Mouse (Mus musculus): ENCODE data around the gene Tnnt2. TPM values are rescaled to one million over a fixed set of nuclear protein-coding genes. Genes with fewer than 3 reads are reported as not detected.

Gene Tnnt2
- polyA plus RNA-seq, 1 experiment from 2014 or later, result 0.63 TPM

- H3K36me3 ChIP-seq (ENCODE audit: control insufficient read depth, insufficient read depth), result no peaks in the 10 kb centered on the region
- no peak overlapping the region for H3K9ac ChIP-seq (replicated peaks; ENCODE audit: low read depth, low read length)
- no peaks in the 10 kb centered on the region for H3K9me3 ChIP-seq (ENCODE audit: control insufficient read depth, low read length)
- H3K4me2 ChIP-seq (ENCODE audit: low read length), result no peak overlapping the region
- H3K4me3 ChIP-seq (replicated peaks; ENCODE audit: low read length), result no peak overlapping the region
- H3K27ac ChIP-seq (ENCODE audit: low read length), result no peak overlapping the region
- 83% methylated on average over 4 of the region's 4 CpGs for WGBS
- ATAC-seq, result no peak
- no peaks in the 10 kb centered on the region for H3K27me3 ChIP-seq (replicated peaks; ENCODE audit: control insufficient read depth, insufficient read depth, low read length)
- no peaks in the 10 kb centered on the region for H3K4me1 ChIP-seq (replicated peaks; ENCODE audit: control insufficient read depth, insufficient read depth, low read length)
Observed at GRCm38 (mm10) chr1:135838626-135839025, 2.5 kb downstream of the Tnnt2 start.

GRCm38 (mm10) chr1:135839065-135839464 lies 2.9 kb downstream of the Tnnt2 start:
- no peaks in the 10 kb centered on the region for H3K9me3 ChIP-seq (ENCODE audit: control insufficient read depth, low read length)
- no peaks in the 10 kb centered on the region for H3K4me1 ChIP-seq (replicated peaks; ENCODE audit: control insufficient read depth, insufficient read depth, low read length)
- ATAC-seq, result no peak
- no peaks in the 10 kb centered on the region for H3K27me3 ChIP-seq (replicated peaks; ENCODE audit: control insufficient read depth, insufficient read depth, low read length)
- no peaks in the 10 kb centered on the region for H3K36me3 ChIP-seq (ENCODE audit: control insufficient read depth, insufficient read depth)
- H3K4me3 ChIP-seq (replicated peaks; ENCODE audit: low read length), result no peak overlapping the region
- H3K9ac ChIP-seq (replicated peaks; ENCODE audit: low read depth, low read length), result no peak overlapping the region
- 89% methylated on average over 6 of the region's 6 CpGs for WGBS
- no peak overlapping the region for H3K4me2 ChIP-seq (ENCODE audit: low read length)
- H3K27ac ChIP-seq (ENCODE audit: low read length), result no peak overlapping the region

DNA sequence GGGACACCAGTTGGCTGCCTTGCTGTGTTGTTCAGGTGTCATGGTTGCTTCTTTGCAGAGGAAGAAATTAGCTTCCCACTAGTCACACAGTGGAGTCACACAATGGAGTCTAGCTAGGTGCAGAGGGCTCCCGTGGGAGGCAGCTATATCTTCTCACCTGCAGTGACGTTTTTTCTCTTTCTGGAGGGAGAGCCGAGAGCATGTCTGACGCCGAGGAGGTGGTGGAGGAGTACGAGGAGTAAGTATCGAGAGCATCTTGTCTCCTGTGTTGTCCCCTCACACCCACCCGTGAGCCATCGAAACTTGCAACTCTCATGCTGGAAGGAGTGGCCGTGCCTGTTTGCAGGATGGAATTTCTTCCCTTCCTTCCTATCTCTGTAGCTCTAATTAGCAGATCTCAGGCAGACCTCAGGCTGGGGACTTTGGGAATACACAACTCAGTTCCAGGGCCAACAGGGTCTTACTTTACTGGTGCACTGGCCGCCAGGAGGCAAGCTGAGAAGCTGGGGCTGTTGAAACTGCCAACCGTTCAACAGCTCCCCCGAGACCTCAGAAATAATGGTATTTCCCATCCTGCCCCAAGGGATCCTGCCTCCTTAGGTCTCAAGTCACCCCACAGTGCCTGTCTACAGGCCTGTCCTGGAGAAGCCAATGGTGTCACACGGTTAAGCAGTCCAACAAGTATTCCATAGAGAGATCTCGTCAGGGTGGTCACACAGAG lies 4.7 kb downstream of the Tnnt2 start:
- H3K36me3 ChIP-seq (ENCODE audit: control insufficient read depth, insufficient read depth), result no peaks in the 10 kb centered on the region

DNA sequence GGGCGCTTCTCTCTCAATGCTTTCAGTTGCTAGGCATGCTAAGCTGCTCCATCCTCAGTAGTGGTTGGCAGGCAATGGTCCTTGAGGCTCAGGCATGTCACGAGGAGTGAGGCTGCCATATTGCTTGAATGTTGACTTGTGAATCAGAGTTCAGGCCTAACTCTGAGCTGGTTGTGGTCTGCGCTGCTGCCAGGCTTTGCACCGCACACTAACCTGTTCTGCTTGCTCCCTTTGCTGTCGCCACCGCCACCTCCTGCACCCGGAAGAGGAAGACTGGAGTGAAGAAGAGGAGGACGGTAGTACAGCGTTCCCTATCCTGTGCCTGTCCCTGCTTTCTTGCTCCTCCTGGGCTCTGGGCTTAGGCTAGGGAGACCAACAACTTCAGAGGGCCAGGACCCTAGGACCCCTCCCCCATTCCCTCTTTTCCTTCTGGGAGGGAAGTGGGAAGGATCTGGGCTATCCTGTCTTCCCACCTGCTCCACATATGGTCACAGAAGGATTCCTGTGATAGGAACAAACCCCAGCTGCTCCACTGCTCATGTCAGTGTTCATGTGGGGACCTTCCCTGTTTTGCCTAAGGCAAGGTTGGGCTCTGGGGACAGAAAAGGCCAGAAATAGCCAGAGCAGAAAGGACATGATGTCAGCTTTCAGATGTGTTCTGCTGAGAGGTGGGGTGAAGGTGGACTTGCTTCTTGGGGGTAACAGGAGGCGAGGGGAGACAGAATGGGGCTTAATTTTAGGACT lies 7.5 kb downstream of the Tnnt2 start:
- H3K27ac ChIP-seq (ENCODE audit: low read length), result no peak overlapping the region
- no peak overlapping the region for H3K4me3 ChIP-seq (replicated peaks; ENCODE audit: low read length)
- no peak overlapping the region for H3K9ac ChIP-seq (replicated peaks; ENCODE audit: low read depth, low read length)
- ATAC-seq, result no peak
- H3K4me1 ChIP-seq (replicated peaks; ENCODE audit: control insufficient read depth, insufficient read depth, low read length), result no peaks in the 10 kb centered on the region
- WGBS, result 91% methylated on average over 10 of the region's 10 CpGs
- H3K36me3 ChIP-seq (ENCODE audit: control insufficient read depth, insufficient read depth), result no peaks in the 10 kb centered on the region
- no peak overlapping the region for H3K4me2 ChIP-seq (ENCODE audit: low read length)
- H3K27me3 ChIP-seq (replicated peaks; ENCODE audit: control insufficient read depth, insufficient read depth, low read length), result no peaks in the 10 kb centered on the region
- no peaks in the 10 kb centered on the region for H3K9me3 ChIP-seq (ENCODE audit: control insufficient read depth, low read length)

More for the DNA sequence above, 4.7 kb downstream of the Tnnt2 start:
- 74% methylated on average over 15 of the region's 15 CpGs for WGBS
- Histone ChIP-seq H3K27me3 (replicated peaks; ENCODE audit: control insufficient read depth, insufficient read depth, low read length) (no peaks in the 10 kb centered on the region), H3K9ac (replicated peaks; ENCODE audit: low read depth, low read length) (no peak overlapping the region), H3K4me3 (replicated peaks; ENCODE audit: low read length) (no peak overlapping the region), H3K4me1 (replicated peaks; ENCODE audit: control insufficient read depth, insufficient read depth, low read length) (no peaks in the 10 kb centered on the region), H3K4me2 (ENCODE audit: low read length) (no peak overlapping the region), H3K9me3 (ENCODE audit: control insufficient read depth, low read length) (no peaks in the 10 kb centered on the region), H3K27ac (ENCODE audit: low read length) (no peak overlapping the region)
- ATAC-seq, result no peak

GRCm38 (mm10) chr1:135844481-135844880 lies 8.3 kb downstream of the Tnnt2 start:
- no peak overlapping the region for H3K27ac ChIP-seq (ENCODE audit: low read length)
- H3K4me2 ChIP-seq (ENCODE audit: low read length), result no peak overlapping the region
- WGBS, result 88% methylated on average over 6 of the region's 6 CpGs
- H3K4me3 ChIP-seq (replicated peaks; ENCODE audit: low read length), result no peak overlapping the region
- no peaks in the 10 kb centered on the region for H3K27me3 ChIP-seq (replicated peaks; ENCODE audit: control insufficient read depth, insufficient read depth, low read length)
- ATAC-seq, result no peak
- no peaks in the 10 kb centered on the region for H3K9me3 ChIP-seq (ENCODE audit: control insufficient read depth, low read length)
- H3K9ac ChIP-seq (replicated peaks; ENCODE audit: low read depth, low read length), result no peak overlapping the region
- H3K36me3 ChIP-seq (ENCODE audit: control insufficient read depth, insufficient read depth), result no peaks in the 10 kb centered on the region
- no peaks in the 10 kb centered on the region for H3K4me1 ChIP-seq (replicated peaks; ENCODE audit: control insufficient read depth, insufficient read depth, low read length)

DNA sequence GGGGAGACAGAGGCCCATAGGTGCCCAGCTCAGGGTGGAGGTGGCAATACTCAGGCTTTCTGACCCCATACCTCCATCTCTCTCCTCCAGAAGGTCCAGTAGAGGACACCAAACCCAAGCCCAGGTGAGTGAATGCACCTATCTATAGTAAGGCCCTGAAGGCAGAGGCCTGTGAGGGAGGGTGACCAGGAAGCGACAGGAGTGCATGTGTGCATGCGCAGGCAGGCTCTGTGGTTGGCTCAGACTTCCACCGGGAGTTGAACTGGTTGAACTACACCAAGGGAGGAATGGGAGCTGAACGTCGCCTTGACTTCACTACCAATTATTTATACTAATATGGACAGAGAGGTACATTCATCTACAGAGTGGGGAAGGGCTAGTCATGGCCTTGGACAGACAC lies 10.5 kb downstream of the Tnnt2 start:
- no peaks in the 10 kb centered on the region for H3K27me3 ChIP-seq (replicated peaks; ENCODE audit: control insufficient read depth, insufficient read depth, low read length)
- H3K9me3 ChIP-seq (ENCODE audit: control insufficient read depth, low read length), result no peaks in the 10 kb centered on the region
- H3K36me3 ChIP-seq (ENCODE audit: control insufficient read depth, insufficient read depth), result no peaks in the 10 kb centered on the region
- no peak overlapping the region for H3K4me2 ChIP-seq (ENCODE audit: low read length)
- H3K4me1 ChIP-seq (replicated peaks; ENCODE audit: control insufficient read depth, insufficient read depth, low read length), result no peaks in the 10 kb centered on the region
- no peak for ATAC-seq
- 84% methylated on average over 5 of the region's 5 CpGs for WGBS
- no peak overlapping the region for H3K27ac ChIP-seq (ENCODE audit: low read length)
- H3K4me3 ChIP-seq (replicated peaks; ENCODE audit: low read length), result no peak overlapping the region
- H3K9ac ChIP-seq (replicated peaks; ENCODE audit: low read depth, low read length), result no peak overlapping the region

DNA sequence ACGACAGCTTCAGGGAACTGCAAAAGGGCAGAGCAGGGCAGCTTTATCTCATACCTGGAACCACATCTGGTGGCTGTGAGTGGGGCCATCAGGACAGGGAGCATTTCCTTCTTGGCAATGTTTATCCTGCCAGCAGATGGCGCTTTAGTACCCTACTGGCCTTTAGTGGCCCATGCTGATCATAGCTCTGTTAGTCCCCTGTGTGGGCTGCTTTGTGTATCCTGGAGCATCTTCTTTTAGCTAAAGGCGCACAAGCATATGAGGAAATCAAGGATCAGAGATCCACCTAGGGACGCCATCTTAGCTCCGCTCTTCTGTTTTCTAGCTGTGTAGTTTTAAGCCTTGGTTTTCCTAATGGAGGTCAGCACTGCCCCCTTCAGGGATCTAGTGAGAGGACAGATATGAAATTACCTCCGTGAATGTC lies 11.0 kb downstream of the Tnnt2 start:
- ATAC-seq, result no peak
- H3K27ac ChIP-seq (ENCODE audit: low read length), result no peak overlapping the region
- H3K4me1 ChIP-seq (replicated peaks; ENCODE audit: control insufficient read depth, insufficient read depth, low read length), result peaks cover 2% of the 10 kb centered on the region; the same call in 1 of the 2 replicates
- no peak overlapping the region for H3K4me2 ChIP-seq (ENCODE audit: low read length)
- 28% methylated on average over 6 of the region's 6 CpGs for WGBS
- H3K27me3 ChIP-seq (replicated peaks; ENCODE audit: control insufficient read depth, insufficient read depth, low read length), result no peaks in the 10 kb centered on the region
- no peaks in the 10 kb centered on the region for H3K36me3 ChIP-seq (ENCODE audit: control insufficient read depth, insufficient read depth)
- no peak overlapping the region for H3K9ac ChIP-seq (replicated peaks; ENCODE audit: low read depth, low read length)
- H3K4me3 ChIP-seq (replicated peaks; ENCODE audit: low read length), result no peak overlapping the region
- H3K9me3 ChIP-seq (ENCODE audit: control insufficient read depth, low read length), result no peaks in the 10 kb centered on the region

DNA sequence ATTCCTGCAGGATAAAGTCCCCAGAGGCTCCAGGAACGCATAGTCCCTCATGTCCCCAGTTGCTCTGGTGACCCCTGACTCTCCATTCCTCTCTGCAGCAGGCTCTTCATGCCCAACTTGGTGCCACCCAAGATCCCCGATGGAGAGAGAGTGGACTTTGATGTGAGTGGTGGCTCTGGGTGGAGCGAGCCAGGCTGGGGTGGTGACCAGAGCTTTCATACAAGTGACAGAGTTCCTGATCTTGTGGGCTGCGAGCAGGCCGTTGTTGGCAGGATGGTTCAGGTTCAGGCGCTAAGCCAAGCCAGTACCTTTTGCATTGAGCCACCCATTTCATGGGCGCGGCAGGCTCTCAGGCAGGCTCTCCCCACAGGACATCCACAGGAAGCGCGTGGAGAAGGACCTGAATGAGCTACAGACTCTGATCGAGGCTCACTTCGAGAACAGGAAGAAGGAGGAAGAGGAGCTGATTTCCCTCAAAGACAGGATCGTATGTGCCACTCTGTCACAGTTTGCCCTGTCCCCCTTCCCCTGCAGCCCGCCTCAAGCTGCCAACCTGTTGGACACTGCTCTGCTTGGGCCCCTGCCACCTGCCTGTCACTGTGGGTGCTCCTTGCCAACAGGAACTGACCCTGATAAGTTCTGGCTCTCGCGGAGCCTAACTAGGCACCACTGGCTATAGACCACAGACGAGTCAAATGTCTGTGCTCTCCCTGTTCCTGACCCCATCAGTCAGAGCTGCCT lies 11.6 kb downstream of the Tnnt2 start:
- Histone ChIP-seq H3K27me3 (replicated peaks; ENCODE audit: control insufficient read depth, insufficient read depth, low read length) (no peaks in the 10 kb centered on the region), H3K9me3 (ENCODE audit: control insufficient read depth, low read length) (no peaks in the 10 kb centered on the region), H3K4me3 (replicated peaks; ENCODE audit: low read length) (no peak overlapping the region), H3K9ac (replicated peaks; ENCODE audit: low read depth, low read length) (no peak overlapping the region), H3K4me2 (ENCODE audit: low read length) (no peak overlapping the region), H3K27ac (ENCODE audit: low read length) (no peak overlapping the region), H3K4me1 (replicated peaks; ENCODE audit: control insufficient read depth, insufficient read depth, low read length) (peaks cover 4% of the 10 kb centered on the region; the same call in 1 of the 2 replicates), H3K36me3 (ENCODE audit: control insufficient read depth, insufficient read depth) (no peaks in the 10 kb centered on the region)
- no peak for ATAC-seq
- WGBS, result 80% methylated on average over 17 of the region's 17 CpGs

All from forebrain, embryonic 16.5 days (tissue).